Mouse (Mus musculus): ENCODE results near the gene Tekt1.

- TF ChIP-seq CTCF (IDR thresholded peaks at IDR 0.05; ENCODE audit: borderline replicate concordance, insufficient read depth, low read depth, low read length) (no peak), POLR2A (IDR thresholded peaks at IDR 0.05; ENCODE audit: borderline replicate concordance, insufficient read depth, low read length) (no peak)
Measured at GRCm38 (mm10) chr11:72314151-72314895, 47.9 kb downstream of the Tekt1 start, which contains the start of gene Fbxo39.
